Mouse (Mus musculus) liver, postnatal 0 days (tissue): ENCODE data around the gene Gm37240. TPM values are rescaled to one million over a fixed set of nuclear protein-coding genes. Genes with fewer than 3 reads are reported as not detected.

Experiments used
- ATAC-seq: fragments of 200-750 bp; cut with Nextera tagmentation; 2 replicates; pipeline ENCODE4 v1.8.0; 2017; ENCODE audit warnings: mild to moderate bottlenecking, moderate library complexity
- DNase-seq: peaks from one replicate; pipeline ENCODE4 v3.0.0-alpha.2; 2016
- H3K27ac ChIP-seq: fragments of 300-500 bp; sonication (generic); 2 replicates; pipeline ENCODE4 v1.5.1; 2014; ENCODE audit warnings: antibody characterized with exemption, moderate library complexity, mild to moderate bottlenecking, low read depth
- H3K27me3 ChIP-seq: fragments of 300-500 bp; sonication (generic); 2 replicates; pipeline ENCODE4 v1.6.1; 2014; ENCODE audit warnings: low read length, control low read depth, mixed read lengths; ENCODE audit not compliant: insufficient read depth
- H3K36me3 ChIP-seq: fragments of 300-500 bp; sonication (generic); replicated peaks from 2 replicates; pipeline ENCODE4 v1.6.1; 2014; ENCODE audit warnings: mild to moderate bottlenecking, control low read depth, low read length, moderate library complexity, mixed read lengths; ENCODE audit not compliant: insufficient read depth
- H3K4me1 ChIP-seq: fragments of 300-500 bp; sonication (generic); 2 replicates; pipeline ENCODE4 v1.6.1; 2014; ENCODE audit warnings: antibody characterized with exemption, mild to moderate bottlenecking, control low read depth; ENCODE audit not compliant: insufficient read depth
- H3K4me2 ChIP-seq: fragments of 300-500 bp; sonication (generic); 2 replicates; pipeline ENCODE4 v1.6.1; 2014; ENCODE audit warnings: low read depth, mild to moderate bottlenecking, low read length, moderate library complexity, mixed read lengths
- H3K4me3 ChIP-seq: fragments of 300-500 bp; sonication (generic); 2 replicates; pipeline ENCODE4 v1.5.1; 2014; ENCODE audit warnings: low read depth, low read length
- H3K9ac ChIP-seq: fragments of 300-500 bp; sonication (generic); replicated peaks from 2 replicates; pipeline ENCODE4 v1.6.1; 2014; ENCODE audit warnings: mild to moderate bottlenecking, moderate library complexity
- H3K9me3 ChIP-seq: fragments of 300-500 bp; sonication (generic); 2 replicates; pipeline ENCODE4 v1.6.1; 2016; ENCODE audit warnings: mild to moderate bottlenecking, control low read depth, low read length, mixed read lengths
- CTCF ChIP-seq: sonication (generic); IDR thresholded peaks from 2 replicates; pipeline ENCODE4 v1.5.1; 2016; ENCODE audit warnings: antibody characterized with exemption, low read depth
- EP300 ChIP-seq: IDR thresholded peaks from 2 replicates; pipeline ENCODE4 v1.6.1; 2016; ENCODE audit warnings: antibody characterized with exemption, low read depth, mild to moderate bottlenecking
- WGBS: fragments of 180-500 bp; shearing (Covaris S2); extraction: QIAGEN DNeasy Blood & Tissue Kit; methylation state at CpG from one replicate; pipeline ENCODE4 v1.1.7; 2014; ENCODE audit not compliant: insufficient replicate concordance; 5-methylcytosine and 5-hydroxymethylcytosine counted together
- microRNA counts: library from miRNA; unstranded; fragments of <30 nt; microRNA quantifications from one replicate; lab custom pipeline; 2015
- microRNA-seq: library from miRNA; unstranded; fragments of <30 nt; microRNA quantifications from one replicate; pipeline ENCODE4, GENCODE M21; 2016
- polyA plus RNA-seq: library from polyadenylated mRNA; unstranded; fragments of >200 nt; fragmentation: Nextera tagmentation; extraction: Ambion mirVana; gene quantifications from 2 replicates; pipeline ENCODE4 v1.2.1, GENCODE M21; 2015

The Gm37240 gene
- polyA plus RNA-seq, 1 experiment from 2014 or later = 0.72 TPM

- 22% methylated on average over 3 of the region's 3 CpGs for WGBS
- peaks cover 41% of the 10 kb centered on the region for H3K4me1 ChIP-seq
- no peaks in the 10 kb centered on the region for H3K9me3 ChIP-seq
- peak overlapping the region; percentile 87 for H3K27ac ChIP-seq
- no peaks in the 10 kb centered on the region for H3K27me3 ChIP-seq
- H3K36me3 ChIP-seq = peaks cover 24% of the 10 kb centered on the region
- no peak for TF ChIP-seq CTCF
- no peak for TF ChIP-seq EP300
- DNase-seq (no peak), ATAC-seq (no peak)
- peak overlapping the region; percentile 49 for H3K9ac ChIP-seq
- H3K4me2 ChIP-seq = peak overlapping the region; percentile 51
- 0 out of 2 replicates have a peak overlapping the region, but pooled peaks have one; percentile 5 for H3K4me3 ChIP-seq
These were observed 1426.8 kb downstream of the Gm37240 start for GRCm38 (mm10) chr3:84460499-84460898.

GRCm38 (mm10) chr3:84455733-84456417 is 1431.4 kb downstream of the Gm37240 start:
- Histone ChIP-seq H3K4me2 (peak overlapping the region; percentile 65), H3K27ac (peak overlapping the region; percentile 98), H3K36me3 (peaks cover 30% of the 10 kb centered on the region), H3K27me3 (no peaks in the 10 kb centered on the region), H3K4me3 (peak overlapping the region; percentile 20), H3K9me3 (no peaks in the 10 kb centered on the region), H3K9ac (peak overlapping the region; percentile 68), H3K4me1 (peaks cover 40% of the 10 kb centered on the region)
- DNase-seq (peak; percentile 60), ATAC-seq (peak; percentile 85)
- TF ChIP-seq EP300 (peak; percentile 99), CTCF (no peak)
- WGBS = 26% methylated on average over 12 of the region's 12 CpGs

- peaks cover 64% of the 10 kb centered on the region for H3K36me3 ChIP-seq
- DNase-seq (no peak), ATAC-seq (peak; percentile 37)
- TF ChIP-seq CTCF (no peak), EP300 (no peak)
- no peak overlapping the region for H3K4me2 ChIP-seq
- H3K9ac ChIP-seq = no peak overlapping the region
- H3K4me1 ChIP-seq = peaks cover 15% of the 10 kb centered on the region
- H3K4me3 ChIP-seq = no peak overlapping the region
- H3K27ac ChIP-seq = no peak overlapping the region
- no peaks in the 10 kb centered on the region for H3K27me3 ChIP-seq
- 71% methylated on average over 3 of the region's 3 CpGs for WGBS
- no peaks in the 10 kb centered on the region for H3K9me3 ChIP-seq
These were observed 1436.7 kb downstream of the Gm37240 start for GRCm38 (mm10) chr3:84450651-84451050.

GRCm38 (mm10) chr3:84449015-84449414 is 1438.3 kb downstream of the Gm37240 start:
- peaks cover 71% of the 10 kb centered on the region for H3K36me3 ChIP-seq
- H3K4me3 ChIP-seq = no peak overlapping the region
- H3K27me3 ChIP-seq = peaks cover 3% of the 10 kb centered on the region; the same call in 1 of the 2 replicates
- WGBS = 82% methylated on average over 9 of the region's 9 CpGs
- no peak for TF ChIP-seq EP300
- no peak for TF ChIP-seq CTCF
- no peaks in the 10 kb centered on the region for H3K9me3 ChIP-seq
- no peak overlapping the region for H3K4me2 ChIP-seq
- 0 out of 2 replicates have a peak, but pooled peaks cover 2% of the 10 kb centered on the region for H3K4me1 ChIP-seq
- ATAC-seq (no peak), DNase-seq (no peak)
- no peak overlapping the region for H3K9ac ChIP-seq
- H3K27ac ChIP-seq = no peak overlapping the region

- TF ChIP-seq CTCF (no peak), EP300 (no peak)
- no peak overlapping the region for H3K27ac ChIP-seq
- no peak overlapping the region for H3K9ac ChIP-seq
- no peak overlapping the region for H3K4me3 ChIP-seq
- H3K27me3 ChIP-seq = peaks cover 3% of the 10 kb centered on the region; the same call in 1 of the 2 replicates
- H3K9me3 ChIP-seq = no peaks in the 10 kb centered on the region
- 91% methylated on average over 5 of the region's 5 CpGs for WGBS
- H3K4me1 ChIP-seq = no peaks in the 10 kb centered on the region
- peaks cover 62% of the 10 kb centered on the region for H3K36me3 ChIP-seq
- no peak overlapping the region for H3K4me2 ChIP-seq
- ATAC-seq (no peak), DNase-seq (no peak)
These were observed 1439.5 kb downstream of the Gm37240 start for GRCm38 (mm10) chr3:84447803-84448202.

MicroRNAs encoded within 50 kb of the gene (microRNA counts, 519-probe panel; counts per million panel counts)
- not detected for microRNA mmu-miR-466k (lab: Ali Mortazavi, UCI)

Small RNAs within 50 kb of the gene (microRNA-seq; reads per million reads assigned to microRNA genes)
- gene Mir466k = not detected

Other genes with a start within 250 kb of the Gm37240 start
- 0.26 and 0.31 TPM in 2 replicates for gene Fam160a1, start 70.2 kb downstream of the Gm37240 start, polyA plus RNA-seq
- 0.48 and 0.56 TPM in 2 replicates for gene Glt28d2, start within 50 bp of the Gm37240 start, polyA plus RNA-seq
- 10.2 and 11.4 TPM in 2 replicates for gene Sh3d19, start 83.6 kb upstream of the Gm37240 start, polyA plus RNA-seq
- not detected in 2 replicates for gene Prss48, start 115.0 kb upstream of the Gm37240 start, polyA plus RNA-seq